Comparison of ENCODE assay signal across 15 mouse cellular contexts in genomic region chr6:48063940-48064339, GRCm38 (mm10). TPM values are rescaled to one million over a fixed set of nuclear protein-coding genes. Genes with fewer than 3 reads are reported as not detected.
A peak's percentile ranks its signal among the peaks of the same experiment; 100 is the strongest.
DNase-seq lines count a peak whose midpoint lies in the region; ATAC-seq lines count a peak whose summit lies in the region.
"Had no signal": no experiment of that assay in that cellular context is flagged by ENCODE, and none has a peak within 500 bp of the region (broad histone marks: within the 10 kb centered on the region; RNA-seq: fewer than 3 reads in every experiment).

No protein-coding gene starts in this region.

- H3K9ac ChIP-seq in hindbrain, embryonic 16.5 days (ENCODE audit: low read depth, low read length), result no peak overlapping the region
- no peak overlapping the region for H3K9ac ChIP-seq in lung, embryonic 16.5 days (ENCODE audit: low read length)
- no peak overlapping the region for H3K9ac ChIP-seq in limb, embryonic 15.5 days

- H3K27me3 ChIP-seq in hindbrain, embryonic 16.5 days (replicated peaks; ENCODE audit: control insufficient read depth, insufficient read depth, low read length), result no peaks in the 10 kb centered on the region
- no peaks in the 10 kb centered on the region for H3K27me3 ChIP-seq in hindbrain, embryonic 10.5 days (ENCODE audit: insufficient read depth, poor library complexity, severe bottlenecking)
- H3K27me3 ChIP-seq in lung, embryonic 16.5 days (ENCODE audit: control insufficient read depth, insufficient read depth, low read depth, low read length), result no peaks in the 10 kb centered on the region
- no peaks in the 10 kb centered on the region for H3K27me3 ChIP-seq in limb, embryonic 15.5 days

- WGBS in hindbrain, embryonic 16.5 days, result 91% methylated on average over 28 of the region's 28 CpGs
- 94% methylated on average over 28 of the region's 28 CpGs for WGBS in hindbrain, embryonic 10.5 days
- 93% methylated on average over 28 of the region's 28 CpGs for WGBS in lung, embryonic 16.5 days
- WGBS in limb, embryonic 15.5 days, result 97% methylated on average over 27 of the region's 28 CpGs

- no peak overlapping the region for H3K4me3 ChIP-seq in hindbrain, embryonic 16.5 days (ENCODE audit: low read length)
- no peak overlapping the region for H3K4me3 ChIP-seq in hindbrain, embryonic 10.5 days
- H3K4me3 ChIP-seq in lung, embryonic 16.5 days (ENCODE audit: low read length), result no peak overlapping the region
- H3K4me3 ChIP-seq in limb, embryonic 15.5 days, result no peak overlapping the region
- H3K4me3 ChIP-seq: left cerebral cortex, adult 2 months had no signal

- H3K27ac ChIP-seq in hindbrain, embryonic 16.5 days (ENCODE audit: low read depth, low read length), result no peak overlapping the region
- H3K27ac ChIP-seq in hindbrain, embryonic 10.5 days, result no peak overlapping the region
- no peak overlapping the region for H3K27ac ChIP-seq in lung, embryonic 16.5 days (ENCODE audit: low read length)
- no peak overlapping the region for H3K27ac ChIP-seq in limb, embryonic 15.5 days
- H3K27ac ChIP-seq: left cerebral cortex, adult 2 months had no signal

- no peak overlapping the region for H3K4me2 ChIP-seq in hindbrain, embryonic 16.5 days (ENCODE audit: low read length)
- no peak overlapping the region for H3K4me2 ChIP-seq in lung, embryonic 16.5 days (ENCODE audit: low read depth, low read length)
- H3K4me2 ChIP-seq in limb, embryonic 15.5 days, result no peak overlapping the region

- H3K36me3 ChIP-seq in hindbrain, embryonic 16.5 days (ENCODE audit: control insufficient read depth, insufficient read depth, low read length), result peaks cover 21% of the 10 kb centered on the region
- peaks cover 80% of the 10 kb centered on the region for H3K36me3 ChIP-seq in hindbrain, embryonic 10.5 days
- peaks cover 53% of the 10 kb centered on the region for H3K36me3 ChIP-seq in lung, embryonic 16.5 days (ENCODE audit: control insufficient read depth, insufficient read depth, low read length)
- peaks cover 81% of the 10 kb centered on the region for H3K36me3 ChIP-seq in limb, embryonic 15.5 days

- no peak for DNase-seq in hindbrain, embryonic 10.5 days (ENCODE audit: low spot score)
- no peak for DNase-seq in lung, adult 18-20 months
- peak; percentile 46 for DNase-seq in ES-CJ7 (ENCODE audit: low read depth, low spot score)
- no peak for DNase-seq in ovary, adult 18-20 months (ENCODE audit: low spot score)
- DNase-seq: adrenal gland, adult 2 months; cerebellum, adult 8-10 months; kidney, adult 11 months; right cerebral cortex, postnatal 4 days; thymus, postnatal 36 days had no signal

- peak; percentile 10; the same call in 1 of the 2 replicates for ATAC-seq in hindbrain, embryonic 16.5 days
- ATAC-seq in lung, embryonic 16.5 days (ENCODE audit: low read depth), result 0 out of 2 replicates have a peak, but pooled peaks have one; percentile 15
- ATAC-seq in limb, embryonic 15.5 days (ENCODE audit: insufficient number of reproducible peaks, low FRiP score, low TSS enrichment, low read depth), result 0 out of 2 replicates have a peak, but pooled peaks have one; percentile 8
- ATAC-seq in granulocyte monocyte progenitor cell, adult 5-6 weeks (replicated peaks; ENCODE audit: poor library complexity, severe bottlenecking), result no peak
- ATAC-seq: CD4-positive, CD25-positive, alpha-beta regulatory T cell, adult 4 months had no signal

- H3K4me1 ChIP-seq in hindbrain, embryonic 16.5 days (ENCODE audit: control insufficient read depth, insufficient read depth, low read depth, low read length), result no peaks in the 10 kb centered on the region
- no peaks in the 10 kb centered on the region for H3K4me1 ChIP-seq in hindbrain, embryonic 10.5 days (replicated peaks)
- H3K4me1 ChIP-seq in lung, embryonic 16.5 days (replicated peaks; ENCODE audit: control insufficient read depth, insufficient read depth, low read length), result no peaks in the 10 kb centered on the region
- H3K4me1 ChIP-seq in limb, embryonic 15.5 days, result no peaks in the 10 kb centered on the region

- no peaks in the 10 kb centered on the region for H3K9me3 ChIP-seq in hindbrain, embryonic 16.5 days (ENCODE audit: control insufficient read depth, low read length)
- no peaks in the 10 kb centered on the region for H3K9me3 ChIP-seq in hindbrain, embryonic 10.5 days
- no peaks in the 10 kb centered on the region for H3K9me3 ChIP-seq in lung, embryonic 16.5 days (ENCODE audit: control insufficient read depth, low read length)
- no peaks in the 10 kb centered on the region for H3K9me3 ChIP-seq in limb, embryonic 15.5 days

RNA-seq across cellular contexts. Expression of gene Zfp777, which starts 15.2 kb away (rescaled TPM):
- 11.1 and 12.1 TPM in 2 replicates for polyA plus RNA-seq in hindbrain, embryonic 16.5 days (2015; fragmentation: Nextera tagmentation; extraction: Ambion mirVana)
- polyA plus RNA-seq in hindbrain, embryonic 10.5 days (2016; fragmentation: Nextera tagmentation; extraction: Ambion mirVana), result 13.0 and 13.5 TPM in 2 replicates
- polyA plus RNA-seq in lung, embryonic 16.5 days (2015; fragmentation: Nextera tagmentation; extraction: Ambion mirVana), result 4.8 and 6.1 TPM in 2 replicates
- 7.1 and 8.0 TPM in 2 replicates for polyA plus RNA-seq in limb, embryonic 15.5 days (2015; fragmentation: Nextera tagmentation; extraction: Ambion mirVana)
- total RNA-seq in granulocyte monocyte progenitor cell, adult 5-6 weeks (2014; fragmentation: Nextera tagmentation), result 22.2 and 22.8 TPM in 2 replicates
- 37.6 and 40.1 TPM in 2 replicates for total RNA-seq in granulocyte monocyte progenitor cell, adult 5-6 weeks (2017)

RNA-seq across cellular contexts. Expression of gene Zfp746, which starts 22.5 kb away (rescaled TPM):
- polyA plus RNA-seq in hindbrain, embryonic 16.5 days (2015; fragmentation: Nextera tagmentation; extraction: Ambion mirVana), result 6.8 and 16.2 TPM in 2 replicates
- polyA plus RNA-seq in hindbrain, embryonic 10.5 days (2016; fragmentation: Nextera tagmentation; extraction: Ambion mirVana), result 20.9 and 24.5 TPM in 2 replicates
- polyA plus RNA-seq in lung, embryonic 16.5 days (2015; fragmentation: Nextera tagmentation; extraction: Ambion mirVana), result 7.0 and 11.3 TPM in 2 replicates
- 18.9 and 19.2 TPM in 2 replicates for polyA plus RNA-seq in limb, embryonic 15.5 days (2015; fragmentation: Nextera tagmentation; extraction: Ambion mirVana)
- 20.3 and 26.2 TPM in 2 replicates for total RNA-seq in granulocyte monocyte progenitor cell, adult 5-6 weeks (2014; fragmentation: Nextera tagmentation)
- total RNA-seq in granulocyte monocyte progenitor cell, adult 5-6 weeks (2017), result 18.1 and 23.0 TPM in 2 replicates
